Mouse (Mus musculus): Measurements from ENCODE around the gene Smad1. TPM values are rescaled to one million over a fixed set of nuclear protein-coding genes. Genes with fewer than 3 reads are reported as not detected.

Gene Smad1
- polyA plus RNA-seq, 1 experiment, result 23.8 TPM

- TF ChIP-seq CTCF (IDR thresholded peaks at IDR 0.05; ENCODE audit: low read depth, low read length) (no peak), POLR2A (IDR thresholded peaks at IDR 0.05; ENCODE audit: insufficient read depth, low read length) (no peak), EP300 (IDR thresholded peaks at IDR 0.05; ENCODE audit: insufficient read depth, low read depth, low read length) (no peak)
- Histone ChIP-seq H3K9ac (ENCODE audit: low read depth, poor library complexity, severe bottlenecking) (no peak overlapping the region), H3K36me3 (ENCODE audit: control insufficient read depth, insufficient read depth, low read length, poor library complexity, severe bottlenecking) (peaks cover 19% of the 10 kb centered on the region), H3K27me3 (ENCODE audit: control insufficient read depth, insufficient read depth, low read length, poor library complexity, severe bottlenecking) (no peaks in the 10 kb centered on the region), H3K4me3 (ENCODE audit: low read depth, low read length) (no peak overlapping the region), H3K9me3 (replicated peaks; ENCODE audit: control insufficient read depth, insufficient read depth, low read length, poor library complexity, severe bottlenecking) (no peaks in the 10 kb centered on the region), H3K4me1 (ENCODE audit: control insufficient read depth, insufficient read depth, low read length) (no peaks in the 10 kb centered on the region), H3K27ac (ENCODE audit: insufficient read depth, low read length) (no peak overlapping the region)
Measured at GRCm38 (mm10) chr8:79346414-79346813, 52.9 kb downstream of the Smad1 start.

- Histone ChIP-seq H3K4me3 (ENCODE audit: low read depth, low read length) (no peak overlapping the region), H3K36me3 (ENCODE audit: control insufficient read depth, insufficient read depth, low read length, poor library complexity, severe bottlenecking) (peaks cover 19% of the 10 kb centered on the region), H3K9me3 (replicated peaks; ENCODE audit: control insufficient read depth, insufficient read depth, low read length, poor library complexity, severe bottlenecking) (no peaks in the 10 kb centered on the region), H3K27ac (ENCODE audit: insufficient read depth, low read length) (no peak overlapping the region), H3K4me1 (ENCODE audit: control insufficient read depth, insufficient read depth, low read length) (no peaks in the 10 kb centered on the region), H3K9ac (ENCODE audit: low read depth, poor library complexity, severe bottlenecking) (no peak overlapping the region), H3K27me3 (ENCODE audit: control insufficient read depth, insufficient read depth, low read length, poor library complexity, severe bottlenecking) (no peaks in the 10 kb centered on the region)
- TF ChIP-seq CTCF (IDR thresholded peaks at IDR 0.05; ENCODE audit: low read depth, low read length) (no peak), EP300 (IDR thresholded peaks at IDR 0.05; ENCODE audit: insufficient read depth, low read depth, low read length) (no peak), POLR2A (IDR thresholded peaks at IDR 0.05; ENCODE audit: insufficient read depth, low read length) (no peak)
Measured at GRCm38 (mm10) chr8:79345856-79346255, 53.5 kb downstream of the Smad1 start.

- Histone ChIP-seq H3K36me3 (ENCODE audit: control insufficient read depth, insufficient read depth, low read length, poor library complexity, severe bottlenecking) (peaks cover 19% of the 10 kb centered on the region), H3K27me3 (ENCODE audit: control insufficient read depth, insufficient read depth, low read length, poor library complexity, severe bottlenecking) (no peaks in the 10 kb centered on the region), H3K9ac (ENCODE audit: low read depth, poor library complexity, severe bottlenecking) (no peak overlapping the region), H3K9me3 (replicated peaks; ENCODE audit: control insufficient read depth, insufficient read depth, low read length, poor library complexity, severe bottlenecking) (no peaks in the 10 kb centered on the region), H3K4me3 (ENCODE audit: low read depth, low read length) (no peak overlapping the region), H3K27ac (ENCODE audit: insufficient read depth, low read length) (no peak overlapping the region), H3K4me1 (ENCODE audit: control insufficient read depth, insufficient read depth, low read length) (no peaks in the 10 kb centered on the region)
- TF ChIP-seq EP300 (IDR thresholded peaks at IDR 0.05; ENCODE audit: insufficient read depth, low read depth, low read length) (no peak), CTCF (IDR thresholded peaks at IDR 0.05; ENCODE audit: low read depth, low read length) (no peak), POLR2A (IDR thresholded peaks at IDR 0.05; ENCODE audit: insufficient read depth, low read length) (no peak)
Measured at GRCm38 (mm10) chr8:79341236-79341635, 58.1 kb downstream of the Smad1 start.

GRCm38 (mm10) chr8:79339555-79339954 is 59.8 kb downstream of the Smad1 start:
- H3K27ac ChIP-seq (ENCODE audit: insufficient read depth, low read length), result no peak overlapping the region
- peaks cover 19% of the 10 kb centered on the region for H3K36me3 ChIP-seq (ENCODE audit: control insufficient read depth, insufficient read depth, low read length, poor library complexity, severe bottlenecking)
- no peak overlapping the region for H3K9ac ChIP-seq (ENCODE audit: low read depth, poor library complexity, severe bottlenecking)
- no peaks in the 10 kb centered on the region for H3K9me3 ChIP-seq (replicated peaks; ENCODE audit: control insufficient read depth, insufficient read depth, low read length, poor library complexity, severe bottlenecking)
- no peak for TF ChIP-seq EP300 (IDR thresholded peaks at IDR 0.05; ENCODE audit: insufficient read depth, low read depth, low read length)
- peak; percentile 47 for TF ChIP-seq CTCF (IDR thresholded peaks at IDR 0.05; ENCODE audit: low read depth, low read length)
- no peak overlapping the region for H3K4me3 ChIP-seq (ENCODE audit: low read depth, low read length)
- no peaks in the 10 kb centered on the region for H3K4me1 ChIP-seq (ENCODE audit: control insufficient read depth, insufficient read depth, low read length)
- H3K27me3 ChIP-seq (ENCODE audit: control insufficient read depth, insufficient read depth, low read length, poor library complexity, severe bottlenecking), result no peaks in the 10 kb centered on the region

GRCm38 (mm10) chr8:79338619-79339018 is 60.7 kb downstream of the Smad1 start:
- no peak overlapping the region for H3K9ac ChIP-seq (ENCODE audit: low read depth, poor library complexity, severe bottlenecking)
- TF ChIP-seq POLR2A (IDR thresholded peaks at IDR 0.05; ENCODE audit: insufficient read depth, low read length), result no peak
- no peaks in the 10 kb centered on the region for H3K9me3 ChIP-seq (replicated peaks; ENCODE audit: control insufficient read depth, insufficient read depth, low read length, poor library complexity, severe bottlenecking)
- no peaks in the 10 kb centered on the region for H3K4me1 ChIP-seq (ENCODE audit: control insufficient read depth, insufficient read depth, low read length)
- no peaks in the 10 kb centered on the region for H3K27me3 ChIP-seq (ENCODE audit: control insufficient read depth, insufficient read depth, low read length, poor library complexity, severe bottlenecking)
- no peak overlapping the region for H3K27ac ChIP-seq (ENCODE audit: insufficient read depth, low read length)
- peaks cover 17% of the 10 kb centered on the region for H3K36me3 ChIP-seq (ENCODE audit: control insufficient read depth, insufficient read depth, low read length, poor library complexity, severe bottlenecking)
- no peak overlapping the region for H3K4me3 ChIP-seq (ENCODE audit: low read depth, low read length)

- no peaks in the 10 kb centered on the region for H3K27me3 ChIP-seq (ENCODE audit: control insufficient read depth, insufficient read depth, low read length, poor library complexity, severe bottlenecking)
- no peak overlapping the region for H3K27ac ChIP-seq (ENCODE audit: insufficient read depth, low read length)
- no peaks in the 10 kb centered on the region for H3K36me3 ChIP-seq (ENCODE audit: control insufficient read depth, insufficient read depth, low read length, poor library complexity, severe bottlenecking)
- H3K4me3 ChIP-seq (ENCODE audit: low read depth, low read length), result 0 out of 2 replicates have a peak overlapping the region, but pooled peaks have one; percentile 0
- H3K4me1 ChIP-seq (ENCODE audit: control insufficient read depth, insufficient read depth, low read length), result no peaks in the 10 kb centered on the region
- TF ChIP-seq EP300 (IDR thresholded peaks at IDR 0.05; ENCODE audit: insufficient read depth, low read depth, low read length) (no peak), CTCF (IDR thresholded peaks at IDR 0.05; ENCODE audit: low read depth, low read length) (no peak), POLR2A (IDR thresholded peaks at IDR 0.05; ENCODE audit: insufficient read depth, low read length) (no peak)
- no peak overlapping the region for H3K9ac ChIP-seq (ENCODE audit: low read depth, poor library complexity, severe bottlenecking)
- H3K9me3 ChIP-seq (replicated peaks; ENCODE audit: control insufficient read depth, insufficient read depth, low read length, poor library complexity, severe bottlenecking), result no peaks in the 10 kb centered on the region
Measured at GRCm38 (mm10) chr8:79332109-79332900, 67.0 kb downstream of the Smad1 start.
